Mouse (Mus musculus) spleen, adult 2 months (tissue): ENCODE data around the gene Zfyve16.

Experiments
- CTCF ChIP-seq: fragments of 200-500 bp; IDR thresholded peaks from 2 replicates; pipeline ENCODE4 v1.5.1; 2011; ENCODE audit warnings: mild to moderate bottlenecking, inconsistent platforms; ENCODE audit not compliant: insufficient read depth, insufficient read length, insufficient replicate concordance; ENCODE audit errors: extremely low read depth
- POLR2A ChIP-seq: fragments of 200-500 bp; IDR thresholded peaks from 2 replicates; pipeline ENCODE4 v1.6.1; 2011; ENCODE audit warnings: low read depth, low read length, inconsistent platforms

DNA sequence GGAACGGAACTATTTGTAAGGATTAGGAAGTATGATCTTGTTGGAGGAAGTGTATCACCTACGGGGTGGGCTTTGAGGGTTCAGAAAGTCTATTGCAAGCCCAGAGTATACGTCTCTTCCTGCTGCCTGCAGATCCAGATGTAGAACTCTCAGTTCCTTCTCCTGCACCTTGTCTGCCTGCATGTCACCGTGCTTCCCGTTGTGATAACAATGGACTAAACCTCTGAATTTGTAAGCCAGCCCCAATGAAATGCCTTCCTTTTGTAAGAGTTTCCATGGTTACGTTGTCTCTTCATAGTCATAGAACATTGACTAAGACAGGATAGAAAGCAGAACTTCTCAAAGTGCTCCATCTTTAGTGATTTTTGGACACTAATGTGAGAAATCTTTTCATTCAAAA lies 46.0 kb upstream of the Zfyve16 start:
- no peak for TF ChIP-seq CTCF
- TF ChIP-seq POLR2A: no peak
